Mouse (Mus musculus) E14TG2a.4 (cell line): ENCODE results near the gene Snrpd2.

Source experiments
- H3K27me3 ChIP-seq: 2 replicates; pipeline ENCODE4 v1.6.1; 2014; ENCODE audit warnings: low read length, control low read depth; ENCODE audit not compliant: insufficient read depth
- H3K36me3 ChIP-seq: 2 replicates; pipeline ENCODE4 v1.6.1; 2014; ENCODE audit warnings: low read length, control low read depth; ENCODE audit not compliant: insufficient read depth
- H3K4me1 ChIP-seq: replicated peaks from 2 replicates; pipeline ENCODE4 v1.6.1; 2014; ENCODE audit warnings: low read depth, low read length, control low read depth
- H3K4me3 ChIP-seq: replicated peaks from 2 replicates; pipeline ENCODE4 v1.5.1; 2014; ENCODE audit warnings: mild to moderate bottlenecking, low read length
- H3K9me3 ChIP-seq: 2 replicates; pipeline ENCODE4 v1.6.1; 2014; ENCODE audit warnings: low read length, control low read depth
- CTCF ChIP-seq: conservative IDR thresholded peaks from 2 replicates; pipeline ENCODE4 v1.5.1; 2014; ENCODE audit warnings: low read length
- NANOG ChIP-seq: IDR thresholded peaks from 2 replicates; pipeline ENCODE4 v1.6.1; 2014; ENCODE audit warnings: borderline replicate concordance, low read length, mixed read lengths
- POU5F1 ChIP-seq: IDR thresholded peaks from 2 replicates; pipeline ENCODE4 v1.6.1; 2014; ENCODE audit warnings: low read length, borderline replicate concordance

Snrpd2 gene

DNA sequence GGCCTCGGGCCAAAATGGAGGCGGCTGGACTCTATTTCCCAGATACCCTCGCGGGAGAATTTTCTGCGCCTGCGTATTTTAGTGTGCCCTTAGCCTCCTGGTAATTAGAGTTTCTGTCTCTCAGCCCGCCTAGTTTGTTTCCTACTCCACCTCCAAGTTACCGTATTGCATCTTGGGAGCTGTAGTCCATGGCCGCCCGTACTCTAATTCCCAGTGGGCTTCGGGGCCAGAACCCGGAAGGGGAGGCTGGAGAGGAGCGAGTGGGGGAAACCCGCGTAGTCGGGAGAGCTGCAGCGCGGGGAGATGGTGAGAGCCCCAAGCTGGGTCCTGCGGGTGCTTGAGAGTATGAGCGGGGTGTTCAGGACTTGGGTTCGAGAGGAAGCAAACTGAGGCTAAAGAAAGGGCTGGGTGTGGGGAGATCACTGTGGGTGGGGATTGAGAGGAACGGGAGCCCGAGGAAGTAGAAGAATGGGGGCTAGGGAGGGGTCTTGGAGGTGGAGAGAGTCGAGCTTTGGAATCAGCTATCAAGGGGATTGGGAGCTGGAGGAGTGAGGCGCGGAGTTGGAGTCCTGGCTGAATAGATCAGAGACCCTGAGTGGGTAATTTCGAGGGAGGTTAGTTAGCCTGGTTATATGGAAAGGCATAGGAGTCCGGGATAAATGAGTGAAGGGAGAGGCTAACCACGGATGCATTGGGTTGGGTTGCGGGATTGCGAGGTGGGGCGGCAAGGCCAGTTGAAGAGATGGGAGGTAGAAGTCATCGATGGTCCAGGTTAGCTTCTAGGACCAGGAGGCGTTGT lies 29.7 kb upstream of the Snrpd2 start, which contains the start of gene Fbxo46:
Gene Fbxo46, plus strand, starts transcription at position 229 of the 799 bp plus-strand sequence.
- H3K27me3 ChIP-seq = peaks cover 25% of the 10 kb centered on the region
- H3K36me3 ChIP-seq = no peaks in the 10 kb centered on the region
- H3K4me1 ChIP-seq = peaks cover 26% of the 10 kb centered on the region
- H3K9me3 ChIP-seq = peaks cover 8% of the 10 kb centered on the region
- no peak for TF ChIP-seq NANOG
- no peak for TF ChIP-seq POU5F1
- TF ChIP-seq CTCF = no peak
- H3K4me3 ChIP-seq = peak within 1 kb of the TSS; percentile 96

DNA sequence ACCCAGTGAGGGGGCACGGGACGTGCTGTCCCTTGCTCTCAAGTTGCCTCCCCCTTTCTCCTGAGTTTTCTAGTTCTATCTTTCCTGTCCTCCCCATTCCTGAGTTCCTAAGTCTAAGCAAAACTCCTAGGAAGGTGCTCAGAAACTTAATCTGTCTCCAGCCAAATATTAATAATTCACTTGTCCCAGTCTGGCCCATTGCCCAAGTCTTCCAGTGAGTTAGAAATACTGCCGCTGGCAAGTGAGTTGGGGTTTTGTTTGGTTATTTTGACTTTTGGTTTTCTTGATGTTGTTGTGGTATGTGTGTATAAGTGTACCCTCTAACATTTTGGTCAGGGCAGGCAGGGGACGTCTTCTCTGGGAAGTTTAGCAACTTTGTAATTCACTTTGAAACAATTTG lies 27.8 kb upstream of the Snrpd2 start:
- H3K9me3 ChIP-seq = peaks cover 8% of the 10 kb centered on the region
- TF ChIP-seq CTCF = no peak
- no peak for TF ChIP-seq POU5F1
- TF ChIP-seq NANOG = no peak
- peaks cover 32% of the 10 kb centered on the region for H3K4me1 ChIP-seq
- H3K27me3 ChIP-seq = peaks cover 14% of the 10 kb centered on the region
- H3K4me3 ChIP-seq = no peak overlapping the region
- peaks cover 8% of the 10 kb centered on the region for H3K36me3 ChIP-seq

- Histone ChIP-seq H3K4me1 (peaks cover 40% of the 10 kb centered on the region), H3K9me3 (no peaks in the 10 kb centered on the region), H3K27me3 (no peaks in the 10 kb centered on the region), H3K36me3 (peaks cover 32% of the 10 kb centered on the region), H3K4me3 (no peak overlapping the region)
- TF ChIP-seq NANOG = no peak
- no peak for TF ChIP-seq CTCF
- no peak for TF ChIP-seq POU5F1
Measured at GRCm38 (mm10) chr7:19124713-19125112, 24.8 kb upstream of the Snrpd2 start.

- TF ChIP-seq NANOG = no peak
- no peak for TF ChIP-seq POU5F1
- TF ChIP-seq CTCF = no peak
- Histone ChIP-seq H3K27me3 (no peaks in the 10 kb centered on the region), H3K4me1 (peaks cover 51% of the 10 kb centered on the region), H3K36me3 (peaks cover 38% of the 10 kb centered on the region), H3K9me3 (no peaks in the 10 kb centered on the region), H3K4me3 (no peak overlapping the region)
Measured at GRCm38 (mm10) chr7:19127744-19128143, 21.8 kb upstream of the Snrpd2 start.

- Histone ChIP-seq H3K4me3 (no peak overlapping the region), H3K36me3 (peaks cover 38% of the 10 kb centered on the region), H3K27me3 (no peaks in the 10 kb centered on the region), H3K4me1 (peaks cover 54% of the 10 kb centered on the region), H3K9me3 (no peaks in the 10 kb centered on the region)
- TF ChIP-seq CTCF = no peak
- TF ChIP-seq POU5F1 = no peak
- no peak for TF ChIP-seq NANOG
Measured at GRCm38 (mm10) chr7:19129396-19129795, 20.1 kb upstream of the Snrpd2 start.

DNA sequence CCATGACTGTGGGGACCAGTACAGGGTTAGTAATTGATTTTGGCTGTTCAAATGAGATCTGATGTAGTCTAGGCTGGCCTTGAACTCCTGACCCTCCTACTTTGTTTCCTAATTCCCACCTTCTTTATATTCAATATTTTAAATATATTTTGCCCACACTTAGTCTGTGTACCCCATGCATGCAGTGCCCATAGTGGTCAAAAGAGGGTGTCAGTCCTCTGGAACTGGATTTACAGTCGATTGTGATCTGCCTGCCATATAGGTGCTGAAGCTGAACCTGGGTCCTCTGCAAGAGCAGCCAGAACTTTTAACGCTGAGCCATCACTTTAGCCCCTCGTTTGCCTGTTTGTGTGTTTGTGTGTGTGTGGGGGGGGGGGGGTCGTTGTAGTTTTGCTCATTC lies 18.9 kb upstream of the Snrpd2 start:
- H3K36me3 ChIP-seq = peaks cover 47% of the 10 kb centered on the region
- peaks cover 61% of the 10 kb centered on the region for H3K4me1 ChIP-seq
- peak overlapping the region; percentile 66 for H3K4me3 ChIP-seq
- TF ChIP-seq NANOG (no peak), CTCF (peak; percentile 47), POU5F1 (no peak)
- H3K27me3 ChIP-seq = no peaks in the 10 kb centered on the region
- no peaks in the 10 kb centered on the region for H3K9me3 ChIP-seq

DNA sequence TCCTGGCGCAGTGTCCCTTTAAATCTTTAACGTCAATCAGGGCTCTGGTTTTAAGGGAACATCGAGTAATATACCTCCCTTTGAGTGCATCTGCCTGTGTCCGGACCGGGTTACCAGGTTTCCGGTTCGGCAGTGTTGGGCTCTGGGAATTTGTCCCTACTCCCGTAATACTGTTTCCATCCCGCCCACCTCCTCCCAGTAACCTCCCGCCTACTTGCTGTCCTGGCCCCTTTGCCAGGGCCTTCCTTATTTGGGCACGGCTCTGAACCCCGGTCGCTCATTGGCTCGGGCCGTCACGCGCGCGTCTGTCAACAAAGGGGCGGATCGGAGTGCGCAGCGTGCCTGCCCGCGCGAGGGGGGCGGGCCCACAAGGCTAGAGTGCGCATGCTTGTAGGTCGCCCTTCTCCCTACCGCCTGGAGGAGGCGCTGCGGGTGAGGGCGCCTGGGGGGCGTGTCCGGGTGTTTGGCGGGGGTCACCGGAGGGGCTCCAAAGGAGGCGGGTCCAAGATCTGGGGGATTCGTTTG lies 18.1 kb upstream of the Snrpd2 start:
- Histone ChIP-seq H3K4me1 (peaks cover 65% of the 10 kb centered on the region), H3K27me3 (no peaks in the 10 kb centered on the region), H3K9me3 (no peaks in the 10 kb centered on the region), H3K4me3 (peak overlapping the region; percentile 72), H3K36me3 (peaks cover 48% of the 10 kb centered on the region)
- TF ChIP-seq POU5F1 (no peak), CTCF (peak; percentile 38; the same call in 1 of the 2 replicates)

GRCm38 (mm10) chr7:19136168-19136567 lies 13.4 kb upstream of the Snrpd2 start:
- H3K27me3 ChIP-seq = no peaks in the 10 kb centered on the region
- peak overlapping the region; percentile 62 for H3K4me3 ChIP-seq
- peaks cover 59% of the 10 kb centered on the region for H3K36me3 ChIP-seq
- peaks cover 65% of the 10 kb centered on the region for H3K4me1 ChIP-seq
- peak; percentile 35 for TF ChIP-seq CTCF
- TF ChIP-seq POU5F1 = no peak
- H3K9me3 ChIP-seq = no peaks in the 10 kb centered on the region

DNA sequence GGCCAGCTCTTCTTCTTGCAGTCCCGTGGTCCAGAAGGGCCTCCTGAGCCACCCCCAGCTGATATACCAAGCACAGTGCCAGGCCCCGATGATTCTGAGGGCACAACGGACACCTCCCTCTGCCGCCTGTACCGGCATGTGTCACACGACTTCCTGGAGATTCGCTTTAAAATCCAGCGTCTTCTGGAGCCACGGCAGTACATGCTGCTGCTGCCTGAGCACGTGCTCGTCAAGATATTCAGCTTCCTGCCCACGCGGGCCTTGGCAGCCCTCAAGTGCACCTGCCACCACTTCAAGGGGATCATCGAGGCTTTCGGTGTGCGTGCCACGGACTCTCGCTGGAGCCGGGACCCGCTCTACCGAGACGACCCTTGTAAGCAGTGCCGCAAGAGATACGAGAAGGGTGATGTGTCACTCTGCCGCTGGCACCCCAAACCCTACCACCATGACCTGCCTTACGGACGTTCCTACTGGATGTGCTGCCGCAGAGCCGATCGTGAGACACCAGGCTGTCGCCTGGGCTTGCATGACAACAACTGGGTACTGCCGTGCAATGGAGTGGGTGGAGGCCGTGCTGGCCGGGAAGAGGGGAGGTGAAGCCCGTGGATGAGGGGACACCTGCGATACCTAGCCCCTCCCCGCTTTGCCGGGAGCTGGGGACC lies 12.7 kb upstream of the Snrpd2 start:
- TF ChIP-seq POU5F1 (no peak), CTCF (no peak), NANOG (no peak)
- Histone ChIP-seq H3K9me3 (no peaks in the 10 kb centered on the region), H3K4me3 (peak overlapping the region; percentile 62), H3K36me3 (peaks cover 59% of the 10 kb centered on the region), H3K4me1 (peaks cover 65% of the 10 kb centered on the region), H3K27me3 (no peaks in the 10 kb centered on the region)
